Mouse (Mus musculus) bone marrow, adult 2 months (tissue): Measurements from ENCODE around the gene Plekha5.

Experiments used
- CTCF ChIP-seq: fragments of 200-500 bp; IDR thresholded peaks from 2 replicates; pipeline ENCODE4 v1.5.1; 2011; ENCODE audit warnings: low read length, control low read depth; ENCODE audit not compliant: control insufficient read depth, insufficient read depth
- POLR2A ChIP-seq: fragments of 200-500 bp; IDR thresholded peaks from 2 replicates; pipeline ENCODE4 v1.6.1; 2011; ENCODE audit warnings: low read depth, mild to moderate bottlenecking, control low read depth, low read length, borderline replicate concordance; ENCODE audit not compliant: control insufficient read depth

- no peak for TF ChIP-seq POLR2A
- TF ChIP-seq CTCF: no peak
These were observed 95.8 kb downstream of the Plekha5 start for GRCm38 (mm10) chr6:140519488-140520159.
